ENCODE assay signal across 18 mouse cellular contexts in genomic region chr11:84344522-84345236, GRCm38 (mm10).
DNase-seq lines count a peak whose midpoint lies in the region; ATAC-seq lines count a peak whose summit lies in the region.
"Had no signal": no experiment of that assay in that cellular context is flagged by ENCODE, and none has a peak within 500 bp of the region (broad histone marks: within the 10 kb centered on the region; RNA-seq: fewer than 3 reads in every experiment).

No protein-coding gene starts in this region.

- H3K9me3 ChIP-seq in forebrain, embryonic 15.5 days: no peaks in the 10 kb centered on the region
- H3K9me3 ChIP-seq in forebrain, embryonic 10.5 days: no peaks in the 10 kb centered on the region
- no peaks in the 10 kb centered on the region for H3K9me3 ChIP-seq in heart, embryonic 15.5 days (replicated peaks)
- H3K9me3 ChIP-seq in midbrain, embryonic 15.5 days: no peaks in the 10 kb centered on the region
- no peaks in the 10 kb centered on the region for H3K9me3 ChIP-seq in midbrain, embryonic 13.5 days

- no peak for ATAC-seq in forebrain, embryonic 15.5 days (replicated peaks)
- no peak for ATAC-seq in heart, embryonic 15.5 days (replicated peaks; ENCODE audit: insufficient number of reproducible peaks, insufficient read depth, low FRiP score, low read depth)
- no peak for ATAC-seq in midbrain, embryonic 15.5 days (replicated peaks)
- ATAC-seq in midbrain, embryonic 13.5 days: no peak
- ATAC-seq: hindbrain, embryonic 16.5 days had no signal

- no peak for DNase-seq in forebrain, embryonic 10.5 days (ENCODE audit: extremely low spot score, low spot score)
- no peak for DNase-seq in heart, postnatal 4 days
- DNase-seq in ovary, postnatal 14 days (ENCODE audit: low spot score): no peak
- no peak for DNase-seq in urinary bladder, postnatal 10 days (ENCODE audit: low spot score)
- DNase-seq: B cell, adult 2 months; cerebellum, postnatal 14 days; gastrocnemius, postnatal 14 days; kidney, adult 11 months; layer of hippocampus, postnatal 36 days; lung, adult 18-20 months; retina, postnatal 1 day; right cerebral cortex, postnatal 4 days had no signal

- peaks cover 22% of the 10 kb centered on the region for H3K4me1 ChIP-seq in forebrain, embryonic 15.5 days
- H3K4me1 ChIP-seq in forebrain, embryonic 10.5 days: peaks cover 12% of the 10 kb centered on the region
- H3K4me1 ChIP-seq in heart, embryonic 15.5 days (replicated peaks): peaks cover 8% of the 10 kb centered on the region
- peaks cover 24% of the 10 kb centered on the region for H3K4me1 ChIP-seq in midbrain, embryonic 15.5 days
- peaks cover 28% of the 10 kb centered on the region for H3K4me1 ChIP-seq in midbrain, embryonic 13.5 days (replicated peaks)

- H3K4me2 ChIP-seq in forebrain, embryonic 15.5 days (replicated peaks): no peak overlapping the region
- peak overlapping the region; percentile 33 for H3K4me2 ChIP-seq in heart, embryonic 15.5 days
- no peak overlapping the region for H3K4me2 ChIP-seq in midbrain, embryonic 15.5 days
- H3K4me2 ChIP-seq in midbrain, embryonic 13.5 days (replicated peaks): no peak overlapping the region

- peak overlapping the region; percentile 19; the same call in 1 of the 2 replicates for H3K27ac ChIP-seq in forebrain, embryonic 15.5 days (replicated peaks)
- H3K27ac ChIP-seq in forebrain, embryonic 10.5 days: no peak overlapping the region
- H3K27ac ChIP-seq in heart, embryonic 15.5 days: peak overlapping the region; percentile 60
- H3K27ac ChIP-seq in midbrain, embryonic 15.5 days: peak overlapping the region; percentile 7; the same call in 1 of the 2 replicates
- H3K27ac ChIP-seq in midbrain, embryonic 13.5 days: no peak overlapping the region
- H3K27ac ChIP-seq: kidney, postnatal 0 days had no signal

- H3K36me3 ChIP-seq in forebrain, embryonic 15.5 days: no peaks in the 10 kb centered on the region
- H3K36me3 ChIP-seq in forebrain, embryonic 10.5 days (replicated peaks): peaks cover 18% of the 10 kb centered on the region
- H3K36me3 ChIP-seq in heart, embryonic 15.5 days: no peaks in the 10 kb centered on the region
- no peaks in the 10 kb centered on the region for H3K36me3 ChIP-seq in midbrain, embryonic 15.5 days (replicated peaks)
- H3K36me3 ChIP-seq in midbrain, embryonic 13.5 days: 0 out of 2 replicates have a peak, but pooled peaks cover 3% of the 10 kb centered on the region

- no peaks in the 10 kb centered on the region for H3K27me3 ChIP-seq in forebrain, embryonic 15.5 days
- no peaks in the 10 kb centered on the region for H3K27me3 ChIP-seq in forebrain, embryonic 10.5 days (ENCODE audit: poor library complexity, severe bottlenecking)
- no peaks in the 10 kb centered on the region for H3K27me3 ChIP-seq in heart, embryonic 15.5 days
- H3K27me3 ChIP-seq in midbrain, embryonic 15.5 days (replicated peaks): no peaks in the 10 kb centered on the region
- H3K27me3 ChIP-seq in midbrain, embryonic 13.5 days: no peaks in the 10 kb centered on the region

- no peak overlapping the region for H3K4me3 ChIP-seq in forebrain, embryonic 15.5 days
- no peak overlapping the region for H3K4me3 ChIP-seq in forebrain, embryonic 10.5 days
- no peak overlapping the region for H3K4me3 ChIP-seq in heart, embryonic 15.5 days
- no peak overlapping the region for H3K4me3 ChIP-seq in midbrain, embryonic 15.5 days
- no peak overlapping the region for H3K4me3 ChIP-seq in midbrain, embryonic 13.5 days (replicated peaks)

- H3K9ac ChIP-seq in forebrain, embryonic 15.5 days (replicated peaks): no peak overlapping the region
- H3K9ac ChIP-seq in heart, embryonic 15.5 days: no peak overlapping the region
- H3K9ac ChIP-seq in midbrain, embryonic 15.5 days: no peak overlapping the region
- no peak overlapping the region for H3K9ac ChIP-seq in midbrain, embryonic 13.5 days (replicated peaks)

- 77% methylated on average over 6 of the region's 6 CpGs for WGBS in forebrain, embryonic 15.5 days
- 88% methylated on average over 6 of the region's 6 CpGs for WGBS in forebrain, embryonic 10.5 days
- 38% methylated on average over 6 of the region's 6 CpGs for WGBS in heart, embryonic 15.5 days
- 70% methylated on average over 6 of the region's 6 CpGs for WGBS in midbrain, embryonic 15.5 days
- WGBS in midbrain, embryonic 13.5 days: 84% methylated on average over 6 of the region's 6 CpGs

Comparison
In these comparisons a context has a peak if more than half of its experiments do, and no peak if none do; other contexts are left out.
1. H3K27ac ChIP-seq: peak in forebrain, embryonic 15.5 days (single experiment), heart, embryonic 15.5 days (single experiment) and midbrain, embryonic 15.5 days (single experiment); none in forebrain, embryonic 10.5 days (single experiment) and midbrain, embryonic 13.5 days (single experiment).